ENCODE assay signal across 8 mouse cellular contexts in the genomic region with DNA sequence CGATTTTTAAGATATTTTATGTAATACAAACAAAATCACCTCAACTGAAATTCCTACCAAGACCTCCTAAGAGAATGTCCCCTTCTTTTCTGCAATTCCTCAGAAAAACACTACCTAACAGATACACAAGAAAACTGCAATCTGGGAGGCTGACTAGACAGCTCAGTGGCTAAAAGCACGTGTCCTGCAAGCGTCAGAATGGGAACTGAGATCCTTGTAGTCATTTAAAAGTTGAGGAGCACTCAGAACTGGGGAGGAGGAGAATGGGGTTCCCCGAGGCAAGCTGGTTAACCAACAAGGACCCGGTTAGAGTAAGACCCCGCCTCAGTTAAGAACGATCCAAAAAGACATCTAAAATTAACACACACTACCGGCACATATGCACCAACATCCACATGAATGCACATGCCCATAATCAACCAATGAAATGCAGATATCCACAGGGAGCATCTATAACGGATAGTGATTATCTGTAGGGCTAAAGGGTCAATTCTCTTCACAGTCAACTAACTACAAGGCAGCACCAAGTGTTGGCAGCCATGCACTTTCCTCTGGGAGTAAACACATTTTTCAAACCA. TPM values are rescaled to one million over a fixed set of nuclear protein-coding genes. Genes with fewer than 3 reads are reported as not detected.
DNase-seq lines count a peak whose midpoint lies in the region; ATAC-seq and TF ChIP-seq lines count a peak whose summit lies in the region.

No protein-coding gene starts in this region.

- no peak for ATAC-seq in heart, embryonic 15.5 days (replicated peaks; ENCODE audit: insufficient number of reproducible peaks, insufficient read depth, low FRiP score, low read depth)
- ATAC-seq in Patski: peak; percentile 6
- ATAC-seq in midbrain, embryonic 12.5 days (ENCODE audit: low FRiP score, low read depth): no peak

- peak overlapping the region; percentile 90; the same call in 1 of the 2 replicates for H3K27ac ChIP-seq in heart, embryonic 15.5 days
- peak overlapping the region; percentile 95 for H3K27ac ChIP-seq in hindbrain, embryonic 10.5 days
- H3K27ac ChIP-seq in midbrain, embryonic 12.5 days (replicated peaks): peak overlapping the region; percentile 88; the same call in 1 of the 2 replicates

- H3K9ac ChIP-seq in heart, embryonic 15.5 days: peak overlapping the region; percentile 94
- H3K9ac ChIP-seq in midbrain, embryonic 12.5 days (replicated peaks): peak overlapping the region; percentile 95

- peak overlapping the region; percentile 98 for H3K4me3 ChIP-seq in heart, embryonic 15.5 days
- peak overlapping the region; percentile 99 for H3K4me3 ChIP-seq in hindbrain, embryonic 10.5 days
- H3K4me3 ChIP-seq in midbrain, embryonic 12.5 days: peak overlapping the region; percentile 98

- peaks cover 14% of the 10 kb centered on the region for H3K4me1 ChIP-seq in heart, embryonic 15.5 days (replicated peaks)
- H3K4me1 ChIP-seq in hindbrain, embryonic 10.5 days (replicated peaks): peaks cover 16% of the 10 kb centered on the region
- H3K4me1 ChIP-seq in midbrain, embryonic 12.5 days: peaks cover 19% of the 10 kb centered on the region

- WGBS in heart, embryonic 15.5 days: 22% methylated on average over 9 of the region's 9 CpGs
- WGBS in hindbrain, embryonic 10.5 days: 38% methylated on average over 9 of the region's 9 CpGs
- 33% methylated on average over 9 of the region's 9 CpGs for WGBS in midbrain, embryonic 12.5 days

- TF ChIP-seq CTCF in Patski (IDR thresholded peaks at IDR 0.05): no peak

- DNase-seq in heart, postnatal 36 days: no peak
- DNase-seq in Patski (ENCODE audit: low read depth, low spot score): no peak
- no peak for DNase-seq in hindbrain, embryonic 10.5 days (ENCODE audit: low spot score)
- no peak for DNase-seq in adrenal gland, postnatal 10 days
- no peak for DNase-seq in cerebellum, adult 9-11 months
- no peak for DNase-seq in layer of hippocampus, postnatal 10 days (ENCODE audit: low spot score in 2 of 2)

- intact Hi-C loops in heart, postnatal 36 days (cut with DNase I): no loop called here

- CTCF ChIA-PET in Patski (lab: Charles Lee): no interaction called here

- H3K36me3 ChIP-seq in heart, embryonic 15.5 days: peaks cover 35% of the 10 kb centered on the region
- H3K36me3 ChIP-seq in hindbrain, embryonic 10.5 days: peaks cover 51% of the 10 kb centered on the region
- H3K36me3 ChIP-seq in midbrain, embryonic 12.5 days: peaks cover 29% of the 10 kb centered on the region

- POLR2A ChIA-PET in Patski (lab: Charles Lee): no interaction called here

- in situ Hi-C loops in Patski (cut with MboI; ENCODE audit: low pct_unique_long_range_greater_than_20kb): no loop called here

- H3K27me3 ChIP-seq in heart, embryonic 15.5 days: no peaks in the 10 kb centered on the region
- H3K27me3 ChIP-seq in Patski: no peaks in the 10 kb centered on the region
- no peaks in the 10 kb centered on the region for H3K27me3 ChIP-seq in hindbrain, embryonic 10.5 days (ENCODE audit: insufficient read depth, poor library complexity, severe bottlenecking)
- H3K27me3 ChIP-seq in midbrain, embryonic 12.5 days: no peaks in the 10 kb centered on the region

- H3K4me2 ChIP-seq in heart, embryonic 15.5 days: peak overlapping the region; percentile 88
- peak overlapping the region; percentile 72 for H3K4me2 ChIP-seq in midbrain, embryonic 12.5 days (replicated peaks)

- H3K9me3 ChIP-seq in heart, embryonic 15.5 days (replicated peaks): peaks cover 23% of the 10 kb centered on the region
- peaks cover 32% of the 10 kb centered on the region for H3K9me3 ChIP-seq in hindbrain, embryonic 10.5 days
- H3K9me3 ChIP-seq in midbrain, embryonic 12.5 days: peaks cover 27% of the 10 kb centered on the region

RNA-seq across cellular contexts. Expression of a gene that starts 1.0 kb away (rescaled TPM):
- polyA plus RNA-seq in heart, embryonic 15.5 days (2015; fragmentation: Nextera tagmentation; extraction: Ambion mirVana): 14.3 and 16.6 TPM in 2 replicates
- total RNA-seq in heart, postnatal 36 days (2021): 10 to 100 TPM; 10.7 to 11.2 TPM
- polyA plus RNA-seq in Patski (2021): 31.8 TPM
- 35.8 and 46.4 TPM in 2 replicates for polyA plus RNA-seq in hindbrain, embryonic 10.5 days (2016; fragmentation: Nextera tagmentation; extraction: Ambion mirVana)
- 33.3 and 35.4 TPM in 2 replicates for polyA plus RNA-seq in midbrain, embryonic 12.5 days (2016; fragmentation: Nextera tagmentation; extraction: Ambion mirVana)
- total RNA-seq in adrenal gland, postnatal 10 days (2021): 10 to 100 TPM; 21.3 to 25.5 TPM
- total RNA-seq in layer of hippocampus, postnatal 10 days (2021): 10 to 100 TPM; 24.1 to 27.2 TPM

RNA-seq across cellular contexts. Expression of a gene that starts 58.6 kb away (rescaled TPM):
- 28.7 and 34.7 TPM in 2 replicates for polyA plus RNA-seq in heart, embryonic 15.5 days (2015; fragmentation: Nextera tagmentation; extraction: Ambion mirVana)
- total RNA-seq in heart, postnatal 36 days (2021): 10 to 100 TPM; 13.8 to 17.0 TPM
- polyA plus RNA-seq in Patski (2021): 56.3 TPM
- polyA plus RNA-seq in hindbrain, embryonic 10.5 days (2016; fragmentation: Nextera tagmentation; extraction: Ambion mirVana): 54.8 and 58.9 TPM in 2 replicates
- 51.9 and 52.8 TPM in 2 replicates for polyA plus RNA-seq in midbrain, embryonic 12.5 days (2016; fragmentation: Nextera tagmentation; extraction: Ambion mirVana)
- 10 to 100 TPM; 29.7 to 30.1 TPM for total RNA-seq in adrenal gland, postnatal 10 days (2021)
- 10 to 100 TPM; 30.1 to 33.0 TPM for total RNA-seq in layer of hippocampus, postnatal 10 days (2021)

RNA-seq across cellular contexts. Expression of a gene that starts 58.9 kb away (rescaled TPM):
- 21.2 and 25.0 TPM in 2 replicates for polyA plus RNA-seq in heart, embryonic 15.5 days (2015; fragmentation: Nextera tagmentation; extraction: Ambion mirVana)
- 10 to 100 TPM in 1 of 2 experiments, 1 to 10 TPM in 1; 10.0 to 12.6 TPM for total RNA-seq in heart, postnatal 36 days (2021)
- polyA plus RNA-seq in Patski (2021): 25.5 TPM
- 70.7 and 75.9 TPM in 2 replicates for polyA plus RNA-seq in hindbrain, embryonic 10.5 days (2016; fragmentation: Nextera tagmentation; extraction: Ambion mirVana)
- polyA plus RNA-seq in midbrain, embryonic 12.5 days (2016; fragmentation: Nextera tagmentation; extraction: Ambion mirVana): 59.5 and 61.8 TPM in 2 replicates
- total RNA-seq in adrenal gland, postnatal 10 days (2021): 10 to 100 TPM; 18.2 to 21.1 TPM
- total RNA-seq in layer of hippocampus, postnatal 10 days (2021): 10 to 100 TPM; 20.2 to 21.5 TPM
